Mouse (Mus musculus): ENCODE data around the gene Brd2.

DNA sequence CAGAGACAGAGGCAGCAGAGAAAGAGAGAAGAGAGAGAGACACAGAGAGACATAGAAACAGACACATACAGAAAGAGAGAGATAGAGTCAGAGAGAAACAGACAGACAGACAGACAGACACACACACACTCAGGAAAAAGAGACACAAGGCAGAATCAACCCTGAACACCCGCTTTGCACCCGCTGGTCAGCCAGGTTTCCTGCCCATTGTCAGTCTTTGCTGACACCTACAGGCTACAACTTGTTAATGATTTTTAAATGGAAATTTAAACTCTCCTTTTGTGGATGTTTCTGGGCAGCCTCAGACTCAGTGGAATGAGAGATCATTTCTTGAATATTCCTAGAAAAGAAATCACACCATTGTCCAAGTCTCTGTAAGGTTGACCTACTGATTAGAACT is 46.8 kb upstream of the Brd2 start:
- TF ChIP-seq POLR2A (IDR thresholded peaks at IDR 0.05; ENCODE audit: borderline replicate concordance, control insufficient read depth, low read depth, low read length) (no peak), CTCF (IDR thresholded peaks at IDR 0.05; ENCODE audit: control insufficient read depth, insufficient read depth, low read length) (peak; percentile 74)

All from bone marrow, adult 2 months (tissue).